Mouse (Mus musculus): ENCODE results near the gene Cenps. TPM values are rescaled to one million over a fixed set of nuclear protein-coding genes. Genes with fewer than 3 reads are reported as not detected.
"Not testable (repeated sequence)": the region's sequence is repeated elsewhere in the genome, so short reads cannot be mapped to it uniquely, and the experiment has no call there.

Cenps gene
- polyA plus RNA-seq, 2 experiments from 2014 or later: 15.6 to 17.7 TPM

- ATAC-seq: peak; percentile 92
Measured at GRCm38 (mm10) chr4:149103875-149104561, 33.4 kb downstream of the Cenps start, which contains the start of gene Dffa. TSS of gene Dffa (plus strand) at chr4:149104146.

DNA sequence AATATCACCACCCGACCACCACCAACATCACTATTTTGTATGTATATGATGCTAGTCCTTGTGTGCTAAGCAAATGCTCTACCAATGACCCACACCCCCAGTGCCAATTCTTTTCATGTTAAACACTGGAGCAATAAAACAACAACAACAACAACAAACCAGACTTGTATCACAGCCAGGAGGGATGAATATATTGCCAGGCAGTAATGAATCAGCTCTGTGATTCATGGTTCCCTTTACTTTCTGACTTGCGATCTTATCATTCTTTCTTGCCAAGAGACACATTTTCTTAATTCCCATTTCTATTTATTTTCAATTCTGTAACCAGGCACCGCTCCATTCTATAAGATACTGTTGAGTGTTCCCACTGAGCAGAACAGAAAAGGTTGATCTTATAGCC is 36.0 kb downstream of the Cenps start:
- ATAC-seq: no peak

- ATAC-seq: not testable (repeated sequence)
Measured at GRCm38 (mm10) chr4:149100449-149100848, 37.0 kb downstream of the Cenps start.

GRCm38 (mm10) chr4:149099369-149100017 is 37.9 kb downstream of the Cenps start, which contains the start of gene Pex14:
TSS of gene Pex14 (minus strand) at chr4:149099876.
- peak; percentile 73 for ATAC-seq

DNA sequence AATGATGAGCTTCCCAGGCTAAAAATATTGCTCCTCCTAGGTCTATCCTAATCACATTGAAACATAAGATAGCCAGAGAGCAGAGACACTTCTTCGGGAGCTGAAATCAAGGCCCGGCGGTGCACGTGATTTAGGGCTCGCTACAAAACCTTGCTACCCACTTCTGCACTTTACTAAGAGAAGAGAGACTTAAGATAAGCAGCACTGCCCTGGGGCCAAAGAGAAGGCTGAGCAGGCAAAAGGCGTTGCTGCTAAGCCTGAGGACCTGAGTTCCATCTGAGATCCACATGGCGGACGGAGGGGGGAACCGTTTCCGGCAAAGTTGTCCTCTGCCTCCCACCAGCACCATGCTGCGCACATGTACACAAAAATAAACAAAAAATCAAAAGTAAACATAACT is 38.9 kb downstream of the Cenps start:
- ATAC-seq: no peak

GRCm38 (mm10) chr4:149097956-149098355 is 39.5 kb downstream of the Cenps start:
- ATAC-seq: no peak

DNA sequence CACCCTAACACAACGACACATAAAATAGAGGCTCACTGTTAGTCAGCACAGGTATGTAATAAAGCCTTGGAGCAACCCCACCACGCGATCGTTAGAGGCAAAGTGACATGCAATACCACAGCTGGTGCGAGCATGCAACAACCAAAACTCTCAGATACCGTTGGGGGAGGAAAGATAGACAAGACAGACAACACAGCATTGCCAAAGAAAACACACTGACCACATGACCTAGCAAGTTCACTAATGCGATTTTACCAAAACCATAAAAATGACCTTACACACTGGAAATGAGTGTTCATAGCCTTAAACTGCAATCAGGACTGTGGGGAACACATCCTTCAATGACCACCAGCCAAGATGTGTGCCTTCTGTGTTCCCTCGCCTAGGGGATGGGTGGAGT is 46.1 kb downstream of the Cenps start:
- ATAC-seq: no peak

- no peak for ATAC-seq
Measured at GRCm38 (mm10) chr4:149085381-149085780, 52.0 kb downstream of the Cenps start.

DNA sequence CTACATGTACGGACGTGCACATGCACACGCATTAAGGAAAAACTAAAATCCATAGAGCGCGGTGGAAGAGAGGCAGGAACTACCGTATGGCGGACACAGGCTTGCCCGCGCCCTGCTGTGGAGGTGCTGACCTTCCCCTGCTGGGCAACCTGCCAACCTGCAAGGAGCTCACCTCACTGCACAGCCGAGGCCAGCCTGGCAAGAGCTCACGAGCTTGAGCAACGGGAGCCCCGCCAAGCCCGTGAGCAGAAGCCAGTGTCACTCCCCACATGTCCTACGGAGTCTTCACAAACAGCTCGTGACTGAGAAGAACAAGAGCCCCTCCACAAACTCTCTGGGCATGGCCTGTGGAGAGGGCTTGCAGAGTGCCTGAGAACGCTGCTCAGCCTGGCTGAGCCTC is 55.9 kb downstream of the Cenps start:
- ATAC-seq: no peak

GRCm38 (mm10) chr4:149080111-149080510 is 57.3 kb downstream of the Cenps start:
- no peak for ATAC-seq

- ATAC-seq: no peak
Measured at GRCm38 (mm10) chr4:149079629-149080028, 57.8 kb downstream of the Cenps start.

- ATAC-seq: no peak
Measured at GRCm38 (mm10) chr4:149078261-149078660, 59.2 kb downstream of the Cenps start.

Other genes starting within 250 kb of the Cenps start
- 10 to 100 TPM; 11.9 to 17.9 TPM for gene Pex14, start 37.8 kb downstream of the Cenps start, polyA plus RNA-seq (2017; shearing (Covaris generic))
- gene Dffa, start 33.5 kb downstream of the Cenps start, polyA plus RNA-seq (2017; shearing (Covaris generic)): 10 to 100 TPM; 26.0 to 32.4 TPM
- under 1 TPM in 1 of 2 experiments, not detected in 1; 0.67 TPM for gene Cort, start 10.9 kb downstream of the Cenps start, polyA plus RNA-seq (2017; shearing (Covaris generic))
- 10 to 100 TPM; 44.0 to 74.8 TPM for gene Pgd, start 29.1 kb upstream of the Cenps start, polyA plus RNA-seq (2017; shearing (Covaris generic))
- gene Kif1b, start 170.1 kb upstream of the Cenps start, polyA plus RNA-seq (2017; shearing (Covaris generic)): 10 to 100 TPM; 11.0 to 15.4 TPM

All from activated CD4-positive, CD25-positive, alpha-beta regulatory T cell, adult 4 months (primary cell).